Mouse (Mus musculus) testis, postnatal 10 days (tissue): Measurements from ENCODE around the gene Klhl20.
"Not testable (repeated sequence)": the region's sequence is repeated elsewhere in the genome, so short reads cannot be mapped to it uniquely, and the experiment has no call there.

Source experiments
- DNase-seq: peaks from one replicate; pipeline ENCODE4 v3.0.0; 2021; ENCODE audit warnings: low spot score

Gene Klhl20

DNA sequence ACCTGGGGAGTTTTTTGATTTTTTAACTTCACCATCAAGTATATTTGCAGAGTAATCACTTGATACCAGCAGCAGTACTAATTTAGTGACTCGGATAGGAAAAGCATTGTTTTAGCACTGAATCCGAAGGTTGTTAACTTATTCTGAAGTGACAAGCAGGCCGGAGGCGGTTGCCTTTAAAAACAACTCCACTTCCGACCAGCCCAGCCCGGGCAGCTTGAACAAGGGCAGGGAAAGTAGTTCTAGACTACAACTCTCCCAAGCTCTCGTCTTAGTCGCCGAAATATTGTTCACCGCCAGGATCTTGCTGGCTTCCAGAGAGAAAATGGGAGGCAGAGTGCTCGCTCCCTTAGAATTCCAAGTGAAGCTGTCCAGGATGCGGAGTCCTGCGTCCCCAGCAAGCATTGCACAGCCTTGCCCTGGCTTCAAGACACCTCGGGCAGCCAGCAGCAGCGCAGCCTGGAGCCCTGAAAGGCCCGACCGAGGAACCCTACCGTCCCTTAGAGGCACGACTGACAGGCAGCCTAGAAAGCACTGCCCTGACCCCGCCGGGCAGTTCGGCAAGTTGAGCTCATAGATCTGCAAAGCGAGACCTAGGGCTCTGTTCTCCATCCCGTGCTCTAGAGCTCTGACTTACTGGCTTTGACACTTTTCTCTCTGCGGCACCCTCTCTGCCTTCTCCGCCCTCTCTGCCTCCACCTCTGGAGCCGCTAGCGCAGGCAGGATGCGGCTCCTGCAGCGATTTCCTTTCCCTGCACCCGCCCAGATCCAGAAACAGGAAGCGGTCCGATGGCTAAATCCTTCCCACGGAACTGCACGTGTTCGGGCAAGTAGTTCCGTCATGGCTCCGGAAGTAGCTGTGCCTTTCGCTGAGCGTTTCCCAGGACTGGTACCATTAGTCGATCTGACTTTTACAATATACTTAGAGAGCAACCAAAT lies at the start of gene Klhl20:
TSS of gene Klhl20 (minus strand) at position 786 of the 939 bp plus-strand sequence.
- DNase-seq, result peak; percentile 92

DNA sequence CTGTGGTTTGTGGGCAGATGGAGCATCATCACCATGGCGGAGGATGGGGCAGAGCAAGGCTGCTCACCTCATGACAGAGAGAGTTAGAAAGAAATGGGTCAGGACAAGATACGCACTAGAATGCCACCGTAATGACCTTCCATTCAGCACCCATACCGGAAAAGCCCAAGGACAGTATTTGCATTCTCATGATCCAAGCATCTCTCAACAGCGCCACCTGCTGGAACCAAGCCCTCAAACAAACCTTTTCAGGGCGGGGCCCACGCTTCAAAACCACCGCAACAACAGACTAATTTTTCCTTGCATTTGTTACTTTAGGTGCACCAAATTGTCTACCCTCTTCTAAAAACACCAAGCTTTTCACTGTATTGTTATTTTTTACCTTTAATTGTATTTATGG lies 49.4 kb upstream of the Klhl20 start:
- peak; percentile 75 for DNase-seq

DNA sequence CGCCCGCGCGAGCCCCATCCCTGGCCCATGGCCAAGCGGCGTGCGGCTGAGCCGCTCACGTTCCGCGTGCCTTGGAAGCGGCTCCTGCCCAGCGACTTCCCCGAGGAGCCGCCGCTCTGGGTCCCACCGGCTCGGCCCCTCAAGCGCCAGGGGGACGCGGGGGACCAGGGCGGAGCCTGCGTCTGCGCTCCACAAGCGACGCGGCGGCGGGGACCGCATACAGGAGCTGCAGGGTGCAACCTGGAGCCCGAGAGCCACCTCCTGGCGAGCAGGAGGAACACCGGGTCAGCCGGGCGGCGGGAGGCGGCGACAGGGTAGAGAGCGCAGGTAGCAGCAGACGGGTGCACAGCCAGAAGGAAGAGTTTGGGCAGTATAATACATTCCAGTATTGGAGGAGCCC lies 39.3 kb upstream of the Klhl20 start:
- peak; percentile 86 for DNase-seq

DNA sequence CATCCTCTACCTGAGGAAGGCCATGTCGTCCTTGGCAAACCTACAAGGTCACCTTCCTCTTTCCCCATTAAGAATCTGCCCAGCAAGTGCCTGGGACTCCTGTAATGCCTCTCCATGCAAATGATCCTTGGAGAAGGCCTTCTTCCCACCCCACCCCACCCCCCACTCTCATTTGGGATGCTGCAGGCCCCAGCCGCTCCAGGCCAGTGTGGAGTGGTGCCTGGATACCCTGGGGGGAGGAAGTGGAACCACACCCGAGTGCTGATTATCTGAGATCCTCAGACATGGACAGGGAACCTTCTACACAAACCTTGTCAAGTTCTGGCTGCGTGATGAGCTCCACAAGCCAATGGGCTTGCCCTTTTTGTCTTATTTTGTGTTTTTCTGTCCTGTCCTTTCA lies 29.0 kb upstream of the Klhl20 start:
- DNase-seq, result no peak

DNA sequence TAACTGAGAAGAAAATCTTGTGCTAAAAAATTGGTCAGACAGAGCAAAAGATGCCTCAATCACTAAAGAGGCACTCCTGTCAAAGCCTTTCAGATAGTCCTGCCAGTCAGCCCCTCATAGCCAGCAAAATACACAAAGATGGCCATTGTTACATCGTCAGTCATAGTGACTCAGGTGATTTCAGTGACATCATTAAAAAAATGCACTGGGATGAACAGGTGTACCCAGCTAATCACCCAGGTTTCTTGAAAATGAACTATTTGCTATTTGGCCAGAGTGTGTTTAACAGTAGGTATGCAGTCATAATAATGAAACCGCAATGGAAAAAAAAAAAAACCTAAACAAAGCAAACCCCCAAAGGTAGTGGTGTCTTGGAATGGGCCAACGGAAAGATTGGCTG lies 27.9 kb upstream of the Klhl20 start, which contains the start of gene Tex50:
TSS of gene Tex50 (minus strand) at position 101 of the 400 bp plus-strand sequence.
- DNase-seq, result no peak

DNA sequence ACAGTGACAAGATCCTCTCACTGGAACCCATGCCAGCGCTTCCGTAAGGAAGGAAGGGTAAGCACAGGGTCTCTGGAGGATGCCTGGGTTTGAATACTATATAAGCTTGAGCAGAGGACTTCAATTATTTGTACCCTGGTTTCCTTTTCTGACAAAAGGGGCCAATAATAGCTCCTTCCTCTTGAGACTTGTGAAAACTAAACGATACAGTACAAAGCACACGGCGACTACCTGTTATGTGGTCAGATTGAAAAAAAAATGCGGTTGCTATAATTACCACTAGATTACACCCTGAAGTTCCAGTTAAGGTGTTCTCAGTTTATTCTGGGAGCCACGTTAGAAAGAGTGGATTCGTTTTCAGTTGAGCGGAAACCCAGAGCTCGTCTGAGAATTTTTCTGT lies 25.2 kb upstream of the Klhl20 start:
- DNase-seq, result no peak

DNA sequence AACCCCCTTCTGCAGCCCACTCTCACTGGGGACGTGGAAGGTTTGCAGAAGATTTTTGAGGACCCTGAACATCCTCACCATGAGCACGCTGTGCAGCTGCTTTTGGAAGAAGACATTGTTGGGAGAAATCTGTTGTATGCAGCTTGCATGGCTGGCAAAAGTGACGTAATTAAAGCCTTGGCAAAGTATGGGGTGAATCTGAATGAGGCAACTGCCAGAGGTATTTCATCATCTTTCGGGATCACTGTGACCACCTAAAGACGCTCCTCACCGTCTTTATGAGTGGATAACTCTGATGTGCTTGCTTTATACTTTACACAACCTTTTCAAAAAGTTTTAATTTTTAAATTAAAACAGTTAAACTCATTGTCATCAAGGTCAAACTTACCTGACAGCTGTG lies 19.8 kb upstream of the Klhl20 start:
- DNase-seq, result no peak

DNA sequence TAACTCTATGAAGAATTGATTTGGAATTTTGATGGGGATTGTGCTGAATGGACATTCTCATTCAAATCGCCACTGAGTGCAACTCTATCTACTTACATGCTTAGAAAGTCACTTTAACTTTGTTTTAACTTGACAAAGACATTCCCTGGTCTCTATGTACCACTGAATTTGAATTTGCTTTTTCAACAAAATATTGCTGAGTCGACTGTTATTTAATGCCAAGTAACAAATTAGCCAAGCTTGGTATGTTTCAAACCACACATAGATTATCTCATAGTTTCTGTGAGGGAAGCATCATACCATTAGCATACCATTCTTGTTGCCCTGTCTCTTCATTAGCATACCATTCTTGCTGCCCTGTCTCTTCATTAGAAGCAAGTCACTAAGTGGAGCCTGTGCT lies 16.6 kb upstream of the Klhl20 start:
- no peak for DNase-seq

DNA sequence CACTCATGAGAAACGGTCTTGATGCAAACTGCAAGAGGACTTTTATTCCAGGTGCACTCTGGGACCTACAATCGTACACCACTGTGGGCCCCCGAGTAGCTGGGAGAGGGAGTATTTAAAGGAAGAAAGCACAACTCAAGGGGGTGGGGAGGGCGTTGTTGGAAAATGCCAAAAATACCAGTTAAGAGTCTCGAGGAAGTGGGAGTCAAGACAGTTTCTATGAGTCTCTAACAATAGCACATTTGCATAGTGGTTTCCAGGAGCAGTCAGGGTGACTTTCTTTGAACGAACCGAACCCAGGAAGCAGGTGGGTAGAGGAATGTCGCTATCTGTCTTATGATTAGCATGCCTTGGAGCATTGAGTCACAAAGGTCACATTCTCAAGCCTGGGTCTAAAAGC lies 14.3 kb upstream of the Klhl20 start:
- DNase-seq, result not testable (repeated sequence)

DNA sequence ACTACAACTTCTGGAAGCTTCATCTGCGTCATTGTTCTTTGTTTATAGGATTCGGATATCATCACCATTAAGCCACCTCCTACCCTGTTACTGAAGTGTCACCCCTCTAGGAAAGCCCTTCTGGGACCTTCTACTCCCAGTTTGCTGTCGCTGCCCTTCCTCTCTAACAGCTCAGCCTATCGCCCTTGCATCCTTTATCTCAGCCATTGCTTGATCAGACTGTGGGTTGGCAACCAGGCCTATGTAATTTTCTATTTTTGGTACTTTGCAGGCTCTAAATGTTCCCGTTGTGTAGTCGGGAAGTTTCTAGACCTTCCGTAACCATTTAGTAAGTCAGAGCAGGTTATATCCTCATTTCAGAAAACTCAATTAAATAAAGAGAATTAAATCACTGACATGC lies 11.9 kb upstream of the Klhl20 start:
- no peak for DNase-seq

DNA sequence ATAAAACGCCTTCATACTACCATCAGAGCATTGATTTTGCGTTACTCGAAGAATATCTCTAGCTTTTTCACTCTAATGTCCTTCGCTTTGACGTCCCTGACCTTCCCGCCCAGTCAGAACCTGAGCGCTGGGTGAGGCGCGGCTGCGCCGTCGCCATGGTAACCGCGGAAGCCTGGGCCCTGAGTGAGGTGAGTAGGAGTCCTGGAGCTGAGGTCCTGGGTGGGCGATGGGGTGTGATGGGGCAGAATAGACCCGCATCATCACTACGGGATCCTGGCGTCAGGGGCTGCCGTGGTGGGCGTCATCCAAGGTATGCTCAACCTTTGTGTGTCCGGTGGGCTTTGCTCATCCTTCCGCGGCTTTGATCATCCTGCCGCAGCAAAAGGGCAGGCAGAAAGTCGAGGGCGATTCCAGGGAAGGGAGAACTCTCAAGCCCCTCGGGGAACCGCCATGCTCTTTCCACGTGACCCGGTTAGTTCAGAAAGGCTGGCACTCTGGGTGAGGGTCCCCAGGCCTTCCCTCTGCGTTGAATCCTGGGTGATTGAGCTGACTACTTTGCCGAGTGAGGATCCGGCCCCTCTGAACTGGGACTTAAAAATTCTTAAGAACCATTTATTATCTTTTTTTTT lies 11.3 kb upstream of the Klhl20 start, which contains the start of gene Ankrd45:
TSS of gene Ankrd45 (plus strand) at position 161 of the 629 bp plus-strand sequence.
- peak; percentile 78 for DNase-seq

DNA sequence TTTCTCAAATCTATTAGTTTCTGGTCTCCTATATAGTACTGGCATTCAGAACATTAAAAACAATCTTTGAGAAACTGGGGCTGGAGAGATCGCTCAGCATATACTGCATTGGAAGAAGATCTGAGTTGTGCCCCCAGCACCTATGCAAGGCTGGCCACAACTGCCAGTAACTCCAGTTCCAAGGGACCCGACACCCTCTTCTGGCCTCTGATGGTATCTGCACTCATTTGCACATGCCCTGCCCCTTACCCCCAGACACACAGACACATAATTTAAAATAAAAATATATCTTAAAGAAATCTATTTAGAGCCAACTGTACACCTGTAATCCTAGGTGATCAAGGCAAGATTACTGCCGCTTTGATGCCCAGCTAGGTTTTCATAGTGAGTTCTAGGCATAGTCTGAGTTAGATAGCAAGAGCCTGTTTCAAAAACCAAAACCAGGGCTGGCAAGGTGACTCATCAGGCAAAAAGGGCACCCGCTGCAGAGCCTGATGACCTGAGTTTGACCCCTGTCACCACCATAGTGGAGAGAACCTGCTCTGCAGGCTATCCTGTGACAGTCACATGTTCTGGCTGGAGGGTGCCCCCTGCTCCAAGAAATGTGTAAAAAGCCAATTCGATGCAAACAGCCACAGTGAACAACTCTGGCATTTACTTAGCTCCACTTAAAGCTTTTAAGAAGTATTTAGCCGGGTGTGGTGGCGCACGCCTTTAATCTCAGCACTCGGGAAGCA lies 8.9 kb upstream of the Klhl20 start:
- no peak for DNase-seq

DNA sequence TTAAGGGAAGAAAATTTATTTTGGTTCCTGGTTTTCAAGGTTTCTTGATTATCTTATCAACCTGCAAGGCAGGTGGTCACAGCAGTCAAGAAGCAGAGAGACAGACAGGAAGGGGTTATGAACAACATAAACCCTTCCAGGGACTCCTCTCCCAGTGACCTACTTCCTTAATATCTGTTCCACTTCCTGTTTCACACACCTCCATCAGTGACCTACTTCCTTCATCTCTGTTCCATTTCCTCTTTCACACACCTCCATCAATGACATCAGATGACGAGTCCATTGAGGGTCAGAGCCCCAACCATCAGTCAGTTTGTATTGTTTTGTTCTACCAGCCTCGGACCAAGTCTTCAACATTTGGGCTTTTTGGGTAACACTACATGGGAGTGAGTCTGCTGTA lies 8.2 kb upstream of the Klhl20 start:
- no peak for DNase-seq

DNA sequence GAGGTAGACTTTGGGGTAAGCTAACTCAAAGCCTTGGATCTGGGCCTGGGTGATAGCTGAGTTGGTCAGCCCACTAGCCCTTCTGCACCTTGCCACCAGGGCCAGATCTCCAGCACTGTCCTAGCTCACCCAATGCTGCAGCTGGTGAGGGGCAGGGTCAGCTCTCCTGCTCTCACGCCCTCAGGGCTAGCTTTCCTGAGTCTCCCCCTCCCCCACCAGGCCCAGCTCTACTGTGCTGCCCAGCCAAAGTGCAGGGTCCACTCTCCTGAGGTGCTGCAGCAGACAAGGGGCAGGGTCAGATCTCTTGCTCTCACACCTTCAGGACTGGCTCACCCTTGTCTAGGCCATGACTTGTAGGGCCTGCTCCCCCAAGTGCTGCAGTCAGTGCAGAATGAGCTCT lies 4.8 kb downstream of the Klhl20 start:
- DNase-seq, result no peak

DNA sequence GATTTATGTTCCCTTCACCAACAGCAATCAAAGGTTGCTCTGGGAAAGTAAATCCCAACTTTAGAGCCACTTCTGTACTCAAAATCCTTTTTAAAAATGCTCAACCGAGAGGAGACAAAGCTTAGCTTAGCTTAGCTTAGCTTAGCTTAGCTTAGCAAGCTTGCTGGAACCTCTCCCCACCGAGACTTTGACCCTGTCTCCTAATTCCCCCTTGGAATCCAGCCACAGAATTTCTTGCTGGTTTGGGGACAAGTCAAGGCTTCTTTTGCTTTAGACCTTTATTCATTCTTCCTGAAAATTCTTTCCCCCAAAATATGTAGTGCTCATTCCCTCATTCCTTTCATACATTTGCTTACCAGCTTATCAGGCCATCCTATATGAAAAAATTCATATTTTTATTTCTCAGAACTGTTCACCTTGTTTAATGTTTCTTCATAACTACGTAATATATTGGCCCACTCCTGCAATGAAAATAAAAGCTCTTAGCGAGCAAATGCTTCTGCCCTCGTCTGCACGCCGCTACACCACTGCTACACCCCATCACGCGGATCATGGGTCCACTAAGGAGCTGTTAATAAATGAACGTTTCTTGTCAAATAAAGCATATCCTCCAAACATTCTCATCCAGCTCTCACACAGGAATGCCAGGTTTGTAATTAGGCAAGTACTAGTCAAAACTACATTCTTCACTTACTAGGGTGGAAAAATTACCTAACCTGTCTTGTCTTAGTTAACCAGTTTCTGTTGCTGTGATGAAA lies 8.5 kb downstream of the Klhl20 start:
- DNase-seq, result no peak

DNA sequence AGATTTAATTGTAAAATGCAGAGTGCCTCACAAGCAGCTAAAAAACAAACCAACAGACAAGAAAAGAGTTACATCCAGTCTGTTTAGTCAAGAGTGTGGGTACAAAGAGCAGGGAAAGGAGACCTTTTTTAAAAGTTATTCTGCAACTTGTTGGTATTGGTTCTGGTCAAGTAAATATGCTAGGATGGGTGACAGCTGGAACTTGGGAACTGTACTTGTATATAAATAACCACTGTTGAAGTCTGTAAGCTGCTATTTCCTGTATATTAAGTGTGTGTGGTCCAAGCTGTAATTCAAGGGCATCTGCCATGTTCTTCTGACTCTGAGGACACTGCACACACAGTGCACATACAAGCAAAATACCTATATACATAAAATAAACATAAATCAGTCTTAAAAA lies 16.7 kb downstream of the Klhl20 start:
- DNase-seq, result no peak

DNA sequence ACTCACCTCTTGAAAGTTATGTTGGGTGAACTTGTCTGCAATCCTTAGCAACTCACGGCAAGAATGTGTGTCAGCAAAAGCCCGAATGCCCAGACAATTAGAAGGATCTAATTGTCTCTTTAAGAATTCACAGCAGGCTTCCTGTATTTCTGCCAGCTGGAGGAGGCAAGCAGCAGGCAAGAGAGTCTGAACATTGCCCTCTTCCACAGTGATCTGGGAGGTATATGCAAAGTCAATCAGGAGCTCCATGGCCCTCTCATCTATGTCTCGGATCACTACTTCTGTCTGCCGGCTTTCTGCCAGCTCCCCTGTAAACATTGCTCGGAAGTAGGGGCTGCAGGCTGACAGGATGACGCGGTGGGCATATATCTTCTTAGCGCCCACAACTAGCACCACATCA lies 22.1 kb downstream of the Klhl20 start:
- DNase-seq, result no peak

DNA sequence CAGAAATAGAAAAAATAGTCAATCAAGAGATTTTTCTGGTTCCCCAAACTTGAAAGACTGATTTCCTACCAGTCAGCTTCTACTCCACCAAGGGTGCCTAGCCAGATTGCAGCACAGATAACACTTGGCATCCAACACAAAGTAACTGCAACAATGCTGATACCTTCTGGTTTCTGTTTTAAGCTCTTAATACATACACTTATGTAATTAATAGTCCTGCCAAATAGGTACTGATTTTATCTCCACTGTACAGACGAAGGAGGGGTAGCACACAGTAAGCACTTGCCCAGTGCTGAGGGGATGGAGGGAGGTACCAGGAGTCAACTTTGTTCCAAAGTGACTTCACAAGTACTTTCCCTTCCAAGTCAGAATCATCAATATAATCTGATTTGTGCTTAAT lies 27.5 kb downstream of the Klhl20 start:
- DNase-seq, result no peak

DNA sequence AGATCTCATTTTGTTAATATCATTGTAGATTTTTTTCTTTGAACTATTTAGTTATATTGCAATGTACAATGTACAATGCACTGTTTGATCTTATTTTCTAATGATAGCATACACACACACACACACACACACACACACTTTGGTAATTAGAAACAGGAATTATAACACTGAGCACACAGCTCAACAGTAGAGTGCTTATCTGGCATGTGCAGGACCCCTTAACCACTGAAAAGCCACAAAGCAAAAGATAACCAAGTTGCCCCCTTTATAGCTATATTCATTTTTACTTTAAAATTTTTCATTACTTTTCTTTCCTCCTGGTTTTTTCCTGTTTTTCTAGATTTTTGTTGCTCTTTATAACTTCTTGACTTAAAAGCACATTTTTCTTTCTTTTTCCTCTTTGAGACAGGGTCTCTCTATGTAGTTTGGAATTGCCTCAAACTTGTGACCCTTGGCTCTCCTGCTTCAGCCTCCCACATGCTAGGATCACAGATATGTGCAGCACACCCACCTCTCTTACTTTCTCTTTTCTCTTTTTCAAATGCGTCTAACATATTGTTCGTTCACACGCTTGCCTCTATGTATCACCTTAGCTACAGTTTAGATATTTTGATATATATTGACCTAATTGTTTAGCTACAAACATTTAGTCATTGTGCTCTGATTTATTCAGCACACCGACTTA lies 31.4 kb downstream of the Klhl20 start:
- no peak for DNase-seq

DNA sequence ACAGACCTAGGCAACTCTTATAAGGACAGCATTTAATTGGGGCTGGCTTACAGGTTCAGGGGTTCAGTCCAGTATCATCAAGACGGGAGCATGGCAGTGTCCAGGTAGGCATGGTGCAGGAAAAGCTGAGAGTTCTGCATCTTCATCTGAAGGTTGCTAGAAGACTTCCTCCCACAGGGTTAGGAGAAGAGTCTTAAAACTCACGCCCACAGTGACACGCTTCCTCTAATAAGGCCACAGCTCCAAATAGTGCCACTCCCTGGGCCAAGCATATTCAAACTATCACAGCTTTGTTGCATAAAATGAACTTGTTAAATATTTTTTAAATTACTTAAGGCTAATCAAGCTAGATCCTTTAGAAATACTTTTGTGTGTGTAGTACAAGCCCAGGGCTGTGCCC lies 54.1 kb downstream of the Klhl20 start:
- no peak for DNase-seq

DNA sequence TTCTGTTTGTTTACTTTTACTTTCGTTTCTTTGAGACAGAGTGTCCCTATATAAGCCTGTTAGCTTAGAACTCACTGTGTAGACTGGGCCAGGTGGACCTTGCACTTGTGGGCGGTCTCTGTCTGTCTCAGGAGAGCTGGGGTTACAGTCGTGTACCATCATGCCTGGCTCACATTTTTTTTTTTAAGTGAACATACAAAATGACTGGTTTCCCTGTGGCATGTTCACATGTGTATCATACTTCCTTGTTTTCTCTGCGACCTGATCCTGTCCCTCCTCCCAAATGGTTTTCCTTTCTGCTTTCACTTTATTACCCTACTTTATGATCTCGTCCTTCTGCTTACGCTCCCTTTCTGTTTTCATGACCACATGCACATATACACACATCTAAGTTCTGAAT lies 55.1 kb downstream of the Klhl20 start:
- DNase-seq, result no peak
